In the genomic region with DNA sequence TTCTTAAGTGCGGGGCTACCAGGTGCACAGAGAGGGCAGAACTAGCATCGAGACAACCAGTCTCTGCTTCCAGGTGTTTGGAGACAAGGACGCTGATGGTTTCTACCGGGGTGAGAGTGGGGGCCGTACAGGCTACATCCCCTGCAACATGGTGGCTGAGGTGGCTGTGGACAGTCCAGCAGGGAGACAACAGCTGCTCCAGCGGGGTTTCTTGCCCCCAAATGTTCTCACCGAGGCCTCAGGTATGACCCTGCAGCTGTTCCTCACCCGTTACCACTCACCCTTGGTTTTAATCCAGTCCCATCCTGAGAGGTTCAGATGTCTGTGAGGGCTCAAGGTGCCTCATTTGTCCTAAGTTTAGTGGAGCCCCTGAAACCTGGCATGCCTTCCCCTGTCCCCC, we compare ENCODE assay signal across 17 mouse cellular contexts. TPM values are rescaled to one million over a fixed set of nuclear protein-coding genes. Genes with fewer than 3 reads are reported as not detected.
DNase-seq lines count a peak whose midpoint lies in the region; TF ChIP-seq lines count a peak whose summit lies in the region.
"Had no signal": no experiment of that assay in that cellular context is flagged by ENCODE, and none has a peak within 500 bp of the region (broad histone marks: within the 10 kb centered on the region; RNA-seq: fewer than 3 reads in every experiment).

No protein-coding gene starts in this region.

- WGBS in hindbrain, embryonic 10.5 days: 81% methylated on average over 8 of the region's 8 CpGs

- H3K36me3 ChIP-seq in myocyte (ENCODE audit: control insufficient read depth, insufficient read depth): no peaks in the 10 kb centered on the region
- H3K36me3 ChIP-seq in splenic B cell, adult 2 months (ENCODE audit: control insufficient read depth, insufficient read depth, low read length, poor library complexity, severe bottlenecking): no peaks in the 10 kb centered on the region
- no peaks in the 10 kb centered on the region for H3K36me3 ChIP-seq in hindbrain, embryonic 10.5 days
- H3K36me3 ChIP-seq: embryonic facial prominence, embryonic 13.5 days; embryonic facial prominence, embryonic 15.5 days; forebrain, embryonic 10.5 days had no signal

- peak; percentile 18 for DNase-seq in cerebellum, adult 8-10 months
- no peak for DNase-seq in cerebellum, adult 9-11 months
- DNase-seq in splenic B cell, adult 2 months (ENCODE audit: low read depth, low spot score): peak; percentile 12
- no peak for DNase-seq in hindbrain, embryonic 10.5 days (ENCODE audit: low spot score)
- DNase-seq: adrenal gland, postnatal 25 days; cerebellum, postnatal 14 days; cerebellum, postnatal 36 days; embryo, embryonic 11 days had no signal

- no peak overlapping the region for H3K4me2 ChIP-seq in myocyte (ENCODE audit: low read depth)
- H3K4me2 ChIP-seq: embryonic facial prominence, embryonic 13.5 days; embryonic facial prominence, embryonic 15.5 days; forebrain, embryonic 12.5 days had no signal

- peaks cover 55% of the 10 kb centered on the region for H3K27me3 ChIP-seq in myocyte (ENCODE audit: control insufficient read depth, insufficient read depth, insufficient read length)
- no peaks in the 10 kb centered on the region for H3K27me3 ChIP-seq in splenic B cell, adult 2 months (ENCODE audit: control insufficient read depth, insufficient read depth, low read length, poor library complexity, severe bottlenecking)
- peaks cover 54% of the 10 kb centered on the region for H3K27me3 ChIP-seq in hindbrain, embryonic 10.5 days (ENCODE audit: insufficient read depth, poor library complexity, severe bottlenecking)
- H3K27me3 ChIP-seq: embryonic facial prominence, embryonic 13.5 days had no signal

- no peak overlapping the region for H3ac ChIP-seq in myocyte (ENCODE audit: control insufficient read depth, insufficient read length)

- H3K9me3 ChIP-seq in hindbrain, embryonic 10.5 days: no peaks in the 10 kb centered on the region
- H3K9me3 ChIP-seq: embryonic facial prominence, embryonic 13.5 days; embryonic facial prominence, embryonic 15.5 days; forebrain, embryonic 10.5 days; forebrain, embryonic 12.5 days had no signal

- TF ChIP-seq POLR2A in myocyte (IDR thresholded peaks at IDR 0.05; ENCODE audit: insufficient read length, low read depth): no peak

- H3K79me2 ChIP-seq in myocyte (ENCODE audit: control insufficient read depth, insufficient read depth): no peaks in the 10 kb centered on the region

- no peak overlapping the region for H3K4me3 ChIP-seq in myocyte
- no peak overlapping the region for H3K4me3 ChIP-seq in hindbrain, embryonic 10.5 days
- H3K4me3 ChIP-seq: embryonic facial prominence, embryonic 13.5 days; embryonic facial prominence, embryonic 15.5 days; erythroblast, embryonic 14.5 days; forebrain, embryonic 10.5 days; forebrain, embryonic 12.5 days had no signal

- H3K4me1 ChIP-seq in hindbrain, embryonic 10.5 days (replicated peaks): peaks cover 29% of the 10 kb centered on the region

- H3K27ac ChIP-seq in hindbrain, embryonic 10.5 days: no peak overlapping the region
- H3K27ac ChIP-seq: embryonic facial prominence, embryonic 13.5 days; embryonic facial prominence, embryonic 15.5 days; forebrain, embryonic 10.5 days; forebrain, embryonic 12.5 days had no signal

TF ChIP-seq in myocyte, 11 proteins besides CTCF, POLR2A, EP300 and RAD21:
- TF ChIP-seq E2F4 (IDR thresholded peaks at IDR 0.05; ENCODE audit: insufficient read depth) (no peak), MYOD1 (IDR thresholded peaks at IDR 0.05; ENCODE audit: control insufficient read depth in 1 of 3, insufficient read length in 2 of 3, low read depth in 2 of 3) (peak in 2 of 3 experiments; percentile 86), MYOG (IDR thresholded peaks at IDR 0.05; ENCODE audit: control insufficient read depth in 1 of 3, insufficient read depth in 1 of 3, insufficient read length in 2 of 3, low read depth in 2 of 3) (peak in 2 of 3 experiments; percentile 87 to 91)

RNA-seq across cellular contexts. Expression of a gene that starts 13.3 kb away (rescaled TPM):
- not detected for polyA plus RNA-seq in myocyte (2012; fragmentation: generic; extraction: Trizol)
- 2.8 and 5.0 TPM in 2 replicates for polyA plus RNA-seq in hindbrain, embryonic 10.5 days (2016; fragmentation: Nextera tagmentation; extraction: Ambion mirVana)
- polyA plus RNA-seq: adrenal gland, adult 2 months; C2C12; frontal cortex, adult 2 months had no signal

RNA-seq across cellular contexts. Expression of a gene that starts 19.8 kb away (rescaled TPM):
- polyA plus RNA-seq in myocyte (2012; fragmentation: generic; extraction: Trizol): 0.04 TPM
- 7.8 and 10.5 TPM in 2 replicates for polyA plus RNA-seq in hindbrain, embryonic 10.5 days (2016; fragmentation: Nextera tagmentation; extraction: Ambion mirVana)
- polyA plus RNA-seq: C2C12 had no signal

RNA-seq across cellular contexts. Expression of a gene that starts 42.8 kb away (rescaled TPM):
- polyA plus RNA-seq in myocyte (2012; fragmentation: generic; extraction: Trizol): 159 TPM
- polyA plus RNA-seq in hindbrain, embryonic 10.5 days (2016; fragmentation: Nextera tagmentation; extraction: Ambion mirVana): 178 and 184 TPM in 2 replicates

RNA-seq across cellular contexts. Expression of a gene that starts 48.0 kb away (rescaled TPM):
- polyA plus RNA-seq in myocyte (2012; fragmentation: generic; extraction: Trizol): not detected
- 0.31 and 0.57 TPM in 2 replicates for polyA plus RNA-seq in hindbrain, embryonic 10.5 days (2016; fragmentation: Nextera tagmentation; extraction: Ambion mirVana)
- polyA plus RNA-seq: adrenal gland, adult 2 months; C2C12; erythroblast, embryonic 14.5 days had no signal

Comparison
In these comparisons a context has a peak if more than half of its experiments do, and no peak if none do; other contexts are left out.
1. DNase-seq: peak in cerebellum, adult 8-10 months (single experiment) and splenic B cell, adult 2 months (single experiment); none in cerebellum, adult 9-11 months (single experiment) and hindbrain, embryonic 10.5 days (single experiment).